Mouse (Mus musculus): Measurements from ENCODE around the gene Scube1. TPM values are rescaled to one million over a fixed set of nuclear protein-coding genes. Genes with fewer than 3 reads are reported as not detected.

Gene Scube1
- total and polyA plus RNA-seq, 3 experiments, result not detected

- Histone ChIP-seq H3K4me1 (ENCODE audit: control insufficient read depth in 1 of 2, insufficient read depth in 2 of 2) (peaks cover 3 to 12% of the 10 kb centered on the region in 2 experiments), H3K27ac (ENCODE audit: insufficient read depth, low read depth) (no peak overlapping the region), H3K9ac (ENCODE audit: insufficient read depth, low read depth) (no peak overlapping the region), H3K79me2 (replicated peaks; ENCODE audit: control insufficient read depth, extremely low read depth, insufficient read depth, poor library complexity, severe bottlenecking) (no peaks in the 10 kb centered on the region), H3K27me3 (replicated peaks) (peaks cover 65% of the 10 kb centered on the region), H3K9me3 (replicated peaks; ENCODE audit: low read length) (peaks cover 4% of the 10 kb centered on the region), H3K4me3 (replicated peaks in 1 of 3; ENCODE audit: low read depth in 2 of 3, low read length in 2 of 3, poor library complexity in 1 of 3) (no peak overlapping the region), H3K4me2 (ENCODE audit: insufficient read depth, low read depth, poor library complexity, severe bottlenecking) (no peak overlapping the region), H3K36me3 (replicated peaks in 1 of 2; ENCODE audit: control insufficient read depth in 1 of 2, insufficient read depth in 1 of 2, low read length in 1 of 2) (no peaks in the 10 kb centered on the region)
- TF ChIP-seq CTCF (conservative IDR thresholded peaks at IDR 0.05 in 1 of 2, IDR thresholded peaks at IDR 0.05 in 1 of 2; ENCODE audit: low read depth in 2 of 2, low read length in 2 of 2), result peak; percentile 63 to 76
- TF ChIP-seq RAD21 (IDR thresholded peaks at IDR 0.05; ENCODE audit: low read depth, low read length), result peak; percentile 48
- no peak for TF ChIP-seq CHD2 (IDR thresholded peaks at IDR 0.05; ENCODE audit: low read length)
- no peak for TF ChIP-seq CHD1 (IDR thresholded peaks at IDR 0.05; ENCODE audit: low read depth, low read length)
- peak; percentile 68 for TF ChIP-seq SMC3 (IDR thresholded peaks at IDR 0.05; ENCODE audit: low read depth, low read length)
- TF ChIP-seq GABPA (IDR thresholded peaks at IDR 0.05; ENCODE audit: insufficient replicate concordance, low read depth, low read length), result no peak
- TF ChIP-seq POLR2A (IDR thresholded peaks at IDR 0.05; ENCODE audit: low read depth, low read length), result no peak
- no peak for TF ChIP-seq ZMIZ1 (IDR thresholded peaks at IDR 0.05; ENCODE audit: low read depth, low read length)
- peak; percentile 31 for DNase-seq (ENCODE audit: extremely low read depth)
- dilution Hi-C loops (cut with MboI; ENCODE audit: extremely low pct_ligation_motif_present, extremely low pct_unique_long_range_greater_than_20kb, low sequenced_read_pairs) (no loop called here), in situ Hi-C loops (cut with MboI; ENCODE audit: low pct_ligation_motif_present, low pct_unique_long_range_greater_than_20kb, low sequenced_read_pairs) (no loop called here)
Measured at GRCm38 (mm10) chr15:83727626-83728025, 2.8 kb upstream of the Scube1 start.

DNA sequence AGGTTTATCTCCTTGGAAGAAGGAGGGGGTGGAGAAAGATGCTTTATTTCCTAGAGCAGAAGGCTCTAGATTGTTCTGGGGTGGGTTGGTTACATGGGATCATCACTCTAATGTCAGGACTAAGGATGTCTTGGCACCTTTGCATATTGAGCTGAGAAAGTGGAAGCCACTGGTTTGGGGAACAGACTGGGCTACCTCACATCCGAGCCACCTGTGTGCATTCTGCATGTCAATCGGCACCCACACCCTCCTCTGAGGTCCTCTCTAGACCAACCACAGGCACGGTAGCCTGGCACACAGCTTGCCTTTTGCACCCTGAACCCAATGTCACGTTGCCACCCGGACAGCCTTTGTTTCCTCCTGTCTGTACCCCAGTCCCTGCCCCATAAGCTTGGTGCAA is 1.9 kb upstream of the Scube1 start:
- Histone ChIP-seq H3K4me3 (replicated peaks in 1 of 3; ENCODE audit: low read depth in 2 of 3, low read length in 2 of 3, poor library complexity in 1 of 3) (no peak overlapping the region), H3K27me3 (replicated peaks) (peaks cover 68% of the 10 kb centered on the region), H3K79me2 (replicated peaks; ENCODE audit: control insufficient read depth, extremely low read depth, insufficient read depth, poor library complexity, severe bottlenecking) (no peaks in the 10 kb centered on the region), H3K36me3 (replicated peaks in 1 of 2; ENCODE audit: control insufficient read depth in 1 of 2, insufficient read depth in 1 of 2, low read length in 1 of 2) (no peaks in the 10 kb centered on the region), H3K9ac (ENCODE audit: insufficient read depth, low read depth) (no peak overlapping the region), H3K4me1 (ENCODE audit: control insufficient read depth in 1 of 2, insufficient read depth in 2 of 2) (peaks cover 3 to 12% of the 10 kb centered on the region in 2 experiments), H3K4me2 (ENCODE audit: insufficient read depth, low read depth, poor library complexity, severe bottlenecking) (no peak overlapping the region), H3K9me3 (replicated peaks; ENCODE audit: low read length) (peaks cover 4% of the 10 kb centered on the region), H3K27ac (ENCODE audit: insufficient read depth, low read depth) (no peak overlapping the region)
- no peak for DNase-seq (ENCODE audit: extremely low read depth)
- in situ Hi-C loops (cut with MboI; ENCODE audit: low pct_ligation_motif_present, low pct_unique_long_range_greater_than_20kb, low sequenced_read_pairs), result no loop called here
- TF ChIP-seq CTCF (conservative IDR thresholded peaks at IDR 0.05 in 1 of 2, IDR thresholded peaks at IDR 0.05 in 1 of 2; ENCODE audit: low read depth in 2 of 2, low read length in 2 of 2), result no peak
- no peak for TF ChIP-seq JUN (IDR thresholded peaks at IDR 0.05; ENCODE audit: insufficient read depth, low read depth, low read length)
- no peak for TF ChIP-seq PAX5 (IDR thresholded peaks at IDR 0.05; ENCODE audit: low read length)
- TF ChIP-seq MYC (IDR thresholded peaks at IDR 0.05; ENCODE audit: low read depth, low read length), result no peak
- no peak for TF ChIP-seq UBTF (IDR thresholded peaks at IDR 0.05; ENCODE audit: low read depth, low read length)
- no peak for TF ChIP-seq EP300 (IDR thresholded peaks at IDR 0.05; ENCODE audit: low read length)
- TF ChIP-seq ZKSCAN1 (IDR thresholded peaks at IDR 0.05; ENCODE audit: borderline replicate concordance, low read depth, low read length), result no peak
- TF ChIP-seq GABPA (IDR thresholded peaks at IDR 0.05; ENCODE audit: insufficient replicate concordance, low read depth, low read length), result no peak
- no peak for TF ChIP-seq MAFK (IDR thresholded peaks at IDR 0.05; ENCODE audit: insufficient replicate concordance, low read length)
- TF ChIP-seq MAX (IDR thresholded peaks at IDR 0.05; ENCODE audit: low read length), result no peak
- TF ChIP-seq RAD21 (IDR thresholded peaks at IDR 0.05; ENCODE audit: low read depth, low read length), result no peak
- no peak for TF ChIP-seq E2F4 (IDR thresholded peaks at IDR 0.05; ENCODE audit: insufficient replicate concordance, low read depth, low read length)
- no peak for TF ChIP-seq BHLHE40 (IDR thresholded peaks at IDR 0.05; ENCODE audit: low read depth, low read length)
- no peak for TF ChIP-seq TBP (conservative IDR thresholded peaks at IDR 0.05; ENCODE audit: low read depth, low read length)
- no peak for TF ChIP-seq CHD1 (IDR thresholded peaks at IDR 0.05; ENCODE audit: low read depth, low read length)
- TF ChIP-seq IRF4 (IDR thresholded peaks at IDR 0.05; ENCODE audit: low read depth, low read length), result no peak
- TF ChIP-seq ZC3H11A (IDR thresholded peaks at IDR 0.05; ENCODE audit: low read depth, low read length), result no peak
- no peak for TF ChIP-seq POLR2A (IDR thresholded peaks at IDR 0.05; ENCODE audit: low read depth, low read length)
- dilution Hi-C loops (cut with MboI; ENCODE audit: extremely low pct_ligation_motif_present, extremely low pct_unique_long_range_greater_than_20kb, low sequenced_read_pairs), result no loop called here

All from CH12.LX (cell line).